Mouse (Mus musculus) kidney, postnatal 0 days (tissue): Measurements from ENCODE around the gene Fopnl. TPM values are rescaled to one million over a fixed set of nuclear protein-coding genes. Genes with fewer than 3 reads are reported as not detected.

Source experiments
- ATAC-seq: fragments of 200-750 bp; cut with Nextera tagmentation; replicated peaks from 2 replicates; pipeline ENCODE4 v1.8.0; 2017; ENCODE audit warnings: low read depth, moderate number of reproducible peaks, moderate TSS enrichment, moderate library complexity; ENCODE audit not compliant: low FRiP score
- DNase-seq: peaks from one replicate; pipeline ENCODE4 v3.0.0-alpha.2; 2016; ENCODE audit warnings: low spot score
- H3K27ac ChIP-seq: fragments of 300-500 bp; sonication (generic); 2 replicates; pipeline ENCODE4 v1.5.1; 2014; ENCODE audit warnings: mild to moderate bottlenecking
- H3K27me3 ChIP-seq: fragments of 300-500 bp; sonication (generic); 2 replicates; pipeline ENCODE4 v1.6.1; 2014; ENCODE audit warnings: low read length, mixed read lengths; ENCODE audit not compliant: insufficient read depth
- H3K36me3 ChIP-seq: fragments of 300-500 bp; sonication (generic); 2 replicates; pipeline ENCODE4 v1.6.1; 2014; ENCODE audit warnings: low read length, mixed read lengths; ENCODE audit not compliant: insufficient read depth
- H3K4me1 ChIP-seq: fragments of 300-500 bp; sonication (generic); replicated peaks from 2 replicates; pipeline ENCODE4 v1.6.1; 2014; ENCODE audit warnings: antibody characterized with exemption, low read length, mixed read lengths; ENCODE audit not compliant: insufficient read depth
- H3K4me2 ChIP-seq: fragments of 300-500 bp; sonication (generic); 2 replicates; pipeline ENCODE4 v1.6.1; 2014; ENCODE audit warnings: mild to moderate bottlenecking, low read length, moderate library complexity, mixed read lengths
- H3K4me3 ChIP-seq: fragments of 300-500 bp; sonication (generic); replicated peaks from 2 replicates; pipeline ENCODE4 v1.5.1; 2014; ENCODE audit warnings: low read depth, low read length
- H3K9ac ChIP-seq: fragments of 300-500 bp; sonication (generic); 2 replicates; pipeline ENCODE4 v1.6.1; 2014; ENCODE audit warnings: low read depth, low read length
- H3K9me3 ChIP-seq: fragments of 300-500 bp; sonication (generic); replicated peaks from 2 replicates; pipeline ENCODE4 v1.6.1; 2016; ENCODE audit warnings: low read length, inconsistent platforms, mixed read lengths
- CTCF ChIP-seq: IDR thresholded peaks from 2 replicates; pipeline ENCODE4 v1.5.1; 2016; ENCODE audit warnings: antibody characterized with exemption, low read depth, mild to moderate bottlenecking, moderate library complexity
- WGBS: fragments of 180-500 bp; shearing (Covaris S2); extraction: QIAGEN DNeasy Blood & Tissue Kit; methylation state at CpG from one replicate; pipeline ENCODE4 v1.1.7; 2014; 5-methylcytosine and 5-hydroxymethylcytosine counted together
- polyA plus RNA-seq: library from polyadenylated mRNA; unstranded; fragments of >200 nt; fragmentation: Nextera tagmentation; extraction: Ambion mirVana; gene quantifications from 2 replicates; pipeline ENCODE4 v1.2.1, GENCODE M21; 2015

The Fopnl gene
- polyA plus RNA-seq, 1 experiment from 2014 or later, result 144 TPM

GRCm38 (mm10) chr16:14361362-14362098 is 44.3 kb upstream of the Fopnl start, which contains the start of gene Abcc1:
Abcc1 (plus strand) TSS chr16:14361558.
- peak; percentile 96 for ATAC-seq
- H3K27ac ChIP-seq, result peak within 1 kb of the TSS; percentile 81
- under 1% methylated on average over 64 of the region's 64 CpGs for WGBS

GRCm38 (mm10) chr16:14360931-14361330 is 43.7 kb upstream of the Fopnl start:
- H3K36me3 ChIP-seq, result no peaks in the 10 kb centered on the region
- H3K9ac ChIP-seq, result peak overlapping the region; percentile 86
- H3K4me1 ChIP-seq, result peaks cover 5% of the 10 kb centered on the region
- H3K4me3 ChIP-seq, result peak overlapping the region; percentile 79
- TF ChIP-seq CTCF, result no peak
- ATAC-seq (peak; percentile 53; the same call in 1 of the 2 replicates), DNase-seq (peak; percentile 66)
- WGBS, result 1% methylated on average over 7 of the region's 7 CpGs
- H3K27me3 ChIP-seq, result no peaks in the 10 kb centered on the region
- H3K27ac ChIP-seq, result peak overlapping the region; percentile 81
- no peaks in the 10 kb centered on the region for H3K9me3 ChIP-seq
- peak overlapping the region; percentile 81 for H3K4me2 ChIP-seq

More at GRCm38 (mm10) chr16:14361362-14362098, 44.3 kb upstream of the Fopnl start, which contains the start of gene Abcc1:
- peak within 1 kb of the TSS; percentile 79 for H3K4me3 ChIP-seq
- peak within 1 kb of the TSS; percentile 86 for H3K9ac ChIP-seq
- peak within 1 kb of the TSS; percentile 81 for H3K4me2 ChIP-seq
- TF ChIP-seq CTCF, result peak; percentile 11; the same call in 1 of the 2 replicates
- no peaks in the 10 kb centered on the region for H3K27me3 ChIP-seq
- peak; percentile 81 for DNase-seq
- H3K4me1 ChIP-seq, result peaks cover 5% of the 10 kb centered on the region
- no peaks in the 10 kb centered on the region for H3K9me3 ChIP-seq
- no peaks in the 10 kb centered on the region for H3K36me3 ChIP-seq

GRCm38 (mm10) chr16:14358531-14358930 is 41.3 kb upstream of the Fopnl start:
- no peak overlapping the region for H3K9ac ChIP-seq
- H3K4me1 ChIP-seq, result peaks cover 5% of the 10 kb centered on the region
- 61% methylated on average over 1 of the region's 1 CpGs for WGBS
- no peaks in the 10 kb centered on the region for H3K27me3 ChIP-seq
- H3K36me3 ChIP-seq, result no peaks in the 10 kb centered on the region
- H3K27ac ChIP-seq, result no peak overlapping the region
- no peaks in the 10 kb centered on the region for H3K9me3 ChIP-seq
- no peak for DNase-seq
- no peak overlapping the region for H3K4me2 ChIP-seq
- no peak overlapping the region for H3K4me3 ChIP-seq
- no peak for ATAC-seq
- no peak for TF ChIP-seq CTCF

GRCm38 (mm10) chr16:14357859-14358258 is 40.7 kb upstream of the Fopnl start:
- H3K9ac ChIP-seq, result no peak overlapping the region

GRCm38 (mm10) chr16:14352663-14353062 is 35.5 kb upstream of the Fopnl start:
- H3K4me1 ChIP-seq, result no peaks in the 10 kb centered on the region
- 57% methylated on average over 5 of the region's 5 CpGs for WGBS
- no peaks in the 10 kb centered on the region for H3K27me3 ChIP-seq
- no peak overlapping the region for H3K4me2 ChIP-seq
- no peak for TF ChIP-seq CTCF
- no peak for DNase-seq
- ATAC-seq, result no peak
- no peaks in the 10 kb centered on the region for H3K9me3 ChIP-seq
- H3K9ac ChIP-seq, result no peak overlapping the region
- H3K27ac ChIP-seq, result no peak overlapping the region
- H3K4me3 ChIP-seq, result no peak overlapping the region
- H3K36me3 ChIP-seq, result no peaks in the 10 kb centered on the region

More at GRCm38 (mm10) chr16:14357859-14358258, 40.7 kb upstream of the Fopnl start:
- no peak overlapping the region for H3K4me3 ChIP-seq
- peaks cover 5% of the 10 kb centered on the region for H3K4me1 ChIP-seq
- ATAC-seq (no peak), DNase-seq (no peak)
- no peak for TF ChIP-seq CTCF
- no peaks in the 10 kb centered on the region for H3K27me3 ChIP-seq
- no peaks in the 10 kb centered on the region for H3K36me3 ChIP-seq
- H3K9me3 ChIP-seq, result no peaks in the 10 kb centered on the region
- no peak overlapping the region for H3K4me2 ChIP-seq
- WGBS, result 75% methylated on average over 2 of the region's 2 CpGs
- no peak overlapping the region for H3K27ac ChIP-seq

GRCm38 (mm10) chr16:14352234-14352633 is 35.0 kb upstream of the Fopnl start:
- TF ChIP-seq CTCF, result no peak
- no peaks in the 10 kb centered on the region for H3K4me1 ChIP-seq
- H3K9me3 ChIP-seq, result no peaks in the 10 kb centered on the region
- no peak overlapping the region for H3K27ac ChIP-seq
- WGBS, result 69% methylated on average over 3 of the region's 3 CpGs
- no peak overlapping the region for H3K4me3 ChIP-seq
- no peaks in the 10 kb centered on the region for H3K36me3 ChIP-seq
- no peak overlapping the region for H3K9ac ChIP-seq
- ATAC-seq (no peak), DNase-seq (no peak)
- H3K4me2 ChIP-seq, result no peak overlapping the region
- no peaks in the 10 kb centered on the region for H3K27me3 ChIP-seq
